Mouse (Mus musculus) myocyte (in vitro differentiated cells): ENCODE data around the gene Lfng. TPM values are rescaled to one million over a fixed set of nuclear protein-coding genes. Genes with fewer than 3 reads are reported as not detected.
A peak's percentile ranks its signal among the peaks of the same experiment; 100 is the strongest.

Experiments
- H3K27me3 ChIP-seq: one replicate; pipeline ENCODE4 v1.6.1; 2011; ENCODE audit not compliant: control insufficient read depth, insufficient read depth, insufficient read length
- H3K36me3 ChIP-seq: one replicate; pipeline ENCODE4 v1.6.1; 2011; ENCODE audit not compliant: control insufficient read depth, insufficient read depth
- H3K4me2 ChIP-seq: one replicate; pipeline ENCODE4 v1.6.1; 2011; ENCODE audit warnings: low read depth, control low read depth
- H3K4me3 ChIP-seq: one replicate; pipeline ENCODE4 v1.5.1; 2011; ENCODE audit warnings: mild to moderate bottlenecking, control low read depth, moderate library complexity
- H3K79me2 ChIP-seq: one replicate; pipeline ENCODE4 v1.6.1; 2011; ENCODE audit not compliant: control insufficient read depth, insufficient read depth
- H3ac ChIP-seq: one replicate; pipeline ENCODE4 v1.6.1; 2011; ENCODE audit not compliant: control insufficient read depth, insufficient read length
- CEBPB ChIP-seq: IDR thresholded peaks from 2 replicates; pipeline ENCODE4 v1.6.1; 2011; ENCODE audit warnings: mild to moderate bottlenecking, moderate library complexity; ENCODE audit not compliant: poor library complexity, insufficient read depth, severe bottlenecking
- E2F4 ChIP-seq: IDR thresholded peaks from one replicate; pipeline ENCODE4 v1.6.1; 2011; ENCODE audit warnings: mild to moderate bottlenecking, control low read depth, moderate library complexity; ENCODE audit not compliant: insufficient read depth
- MAX ChIP-seq: IDR thresholded peaks from one replicate; pipeline ENCODE4 v1.6.1; 2011; ENCODE audit warnings: low read depth, mild to moderate bottlenecking, control low read depth
- MYOD1 ChIP-seq, 3 experiments: IDR thresholded peaks; one replicate each; pipeline ENCODE4 v1.6.1; 2011; ENCODE audit warnings: control low read depth in 2 of 3, low read depth in 2 of 3, mild to moderate bottlenecking in 2 of 3, moderate library complexity in 1 of 3; ENCODE audit not compliant: insufficient read length in 2 of 3, control insufficient read depth in 1 of 3
- MYOG ChIP-seq, 3 experiments: IDR thresholded peaks; one replicate each; pipeline ENCODE4 v1.6.1; 2011; ENCODE audit warnings: control low read depth in 2 of 3, low read depth in 2 of 3, mild to moderate bottlenecking in 2 of 3; ENCODE audit not compliant: insufficient read length in 2 of 3, control insufficient read depth in 1 of 3, insufficient read depth in 1 of 3
- POLR2A ChIP-seq: IDR thresholded peaks from one replicate; pipeline ENCODE4 v1.6.1; 2011; ENCODE audit warnings: low read depth, mild to moderate bottlenecking, control low read depth, moderate library complexity; ENCODE audit not compliant: insufficient read length
- POLR2AphosphoS2 ChIP-seq: IDR thresholded peaks from one replicate; pipeline ENCODE4 v1.6.1; 2011; ENCODE audit warnings: low read depth, control low read depth; ENCODE audit not compliant: insufficient read length
- REST ChIP-seq: IDR thresholded peaks from one replicate; pipeline ENCODE4 v1.6.1; 2011; ENCODE audit warnings: mild to moderate bottlenecking, control low read depth, moderate library complexity; ENCODE audit not compliant: insufficient read depth, insufficient read length
- SRF ChIP-seq: IDR thresholded peaks from one replicate; pipeline ENCODE4 v1.6.1; 2011; ENCODE audit warnings: low read depth; ENCODE audit not compliant: control insufficient read depth, insufficient read length
- TCF12 ChIP-seq: IDR thresholded peaks from one replicate; pipeline ENCODE4 v1.6.1; 2011; ENCODE audit warnings: mild to moderate bottlenecking, control low read depth; ENCODE audit not compliant: poor library complexity, insufficient read depth, severe bottlenecking
- TCF3 ChIP-seq: IDR thresholded peaks from one replicate; pipeline ENCODE4 v1.6.1; 2011; ENCODE audit warnings: low read depth, control low read depth; ENCODE audit not compliant: insufficient read length
- USF1 ChIP-seq: IDR thresholded peaks from one replicate; pipeline ENCODE4 v1.6.1; 2011; ENCODE audit warnings: low read depth, mild to moderate bottlenecking, control low read depth, moderate library complexity
- polyA plus RNA-seq: library from polyadenylated mRNA; unstranded; fragments of >200 nt; fragmentation: generic; extraction: Trizol; gene quantifications from one replicate; pipeline ENCODE4 v1.2.1, GENCODE M21; 2012; ENCODE audit warnings: missing spikeins

Lfng gene
- polyA plus RNA-seq, 1 experiment = 3.1 TPM

DNA sequence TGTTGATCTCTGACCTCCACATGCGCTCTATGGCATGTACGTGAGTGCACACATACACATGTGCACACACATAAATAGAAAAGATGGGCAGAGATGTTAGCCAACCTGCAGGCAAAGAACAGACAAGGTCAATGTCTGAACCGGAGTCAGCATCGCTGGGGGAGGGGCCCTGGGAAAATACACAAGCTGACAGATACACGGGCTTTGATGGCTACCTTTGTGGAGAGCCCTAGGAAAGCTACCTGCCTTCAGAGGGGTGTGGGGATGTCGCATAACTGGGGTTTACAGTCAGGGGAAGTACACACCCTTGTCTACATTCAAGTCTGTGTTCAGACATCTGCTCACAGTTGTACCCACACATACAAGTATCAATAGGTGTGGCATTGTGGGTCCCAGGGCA, 31.4 kb downstream of the Lfng start:
- no peaks in the 10 kb centered on the region for H3K79me2 ChIP-seq
- H3K27me3 ChIP-seq = no peaks in the 10 kb centered on the region
- no peak for TF ChIP-seq TCF12
- no peak for TF ChIP-seq POLR2A
- no peak for TF ChIP-seq CEBPB
- TF ChIP-seq E2F4 = no peak
- no peak for TF ChIP-seq MAX
- TF ChIP-seq TCF3 = no peak
- no peak for TF ChIP-seq REST
- TF ChIP-seq SRF = no peak
- no peak for TF ChIP-seq MYOD1 (IDR thresholded peaks at IDR 0.05; ENCODE audit: control insufficient read depth in 1 of 3, insufficient read length in 2 of 3, low read depth in 2 of 3)
- no peak for TF ChIP-seq POLR2AphosphoS2
- no peak for TF ChIP-seq MYOG (IDR thresholded peaks at IDR 0.05; ENCODE audit: control insufficient read depth in 1 of 3, insufficient read depth in 1 of 3, insufficient read length in 2 of 3, low read depth in 2 of 3)
- no peak for TF ChIP-seq USF1
- H3K4me2 ChIP-seq = no peak overlapping the region
- no peak overlapping the region for H3ac ChIP-seq
- H3K4me3 ChIP-seq = no peak overlapping the region
- no peaks in the 10 kb centered on the region for H3K36me3 ChIP-seq

GRCm38 (mm10) chr5:140639312-140639711, 32.2 kb downstream of the Lfng start:
- Histone ChIP-seq H3K79me2 (no peaks in the 10 kb centered on the region), H3K27me3 (no peaks in the 10 kb centered on the region), H3K4me3 (no peak overlapping the region), H3ac (no peak overlapping the region), H3K36me3 (no peaks in the 10 kb centered on the region), H3K4me2 (no peak overlapping the region)
- TF ChIP-seq POLR2AphosphoS2 (no peak), USF1 (no peak), CEBPB (no peak), MAX (no peak), E2F4 (no peak), TCF12 (no peak), SRF (no peak), TCF3 (no peak), POLR2A (no peak), REST (no peak), MYOD1 (IDR thresholded peaks at IDR 0.05; ENCODE audit: control insufficient read depth in 1 of 3, insufficient read length in 2 of 3, low read depth in 2 of 3) (no peak), MYOG (IDR thresholded peaks at IDR 0.05; ENCODE audit: control insufficient read depth in 1 of 3, insufficient read depth in 1 of 3, insufficient read length in 2 of 3, low read depth in 2 of 3) (no peak)

GRCm38 (mm10) chr5:140639871-140640270, 32.8 kb downstream of the Lfng start:
- peak overlapping the region; percentile 42 for H3K4me2 ChIP-seq
- no peak for TF ChIP-seq USF1
- no peak for TF ChIP-seq CEBPB
- TF ChIP-seq E2F4 = no peak
- TF ChIP-seq REST = no peak
- no peak for TF ChIP-seq SRF
- no peak for TF ChIP-seq MYOD1 (IDR thresholded peaks at IDR 0.05; ENCODE audit: control insufficient read depth in 1 of 3, insufficient read length in 2 of 3, low read depth in 2 of 3)
- no peak for TF ChIP-seq TCF3
- no peak for TF ChIP-seq MYOG (IDR thresholded peaks at IDR 0.05; ENCODE audit: control insufficient read depth in 1 of 3, insufficient read depth in 1 of 3, insufficient read length in 2 of 3, low read depth in 2 of 3)
- TF ChIP-seq POLR2AphosphoS2 = no peak
- TF ChIP-seq POLR2A = no peak
- no peak for TF ChIP-seq MAX
- TF ChIP-seq TCF12 = no peak
- H3ac ChIP-seq = no peak overlapping the region
- no peaks in the 10 kb centered on the region for H3K79me2 ChIP-seq
- no peak overlapping the region for H3K4me3 ChIP-seq
- no peaks in the 10 kb centered on the region for H3K36me3 ChIP-seq
- no peaks in the 10 kb centered on the region for H3K27me3 ChIP-seq

- Histone ChIP-seq H3K36me3 (no peaks in the 10 kb centered on the region), H3K27me3 (no peaks in the 10 kb centered on the region), H3K4me2 (no peak overlapping the region), H3K79me2 (peaks cover 3% of the 10 kb centered on the region), H3K4me3 (no peak overlapping the region), H3ac (no peak overlapping the region)
- no peak for TF ChIP-seq E2F4
- TF ChIP-seq REST = no peak
- TF ChIP-seq USF1 = no peak
- no peak for TF ChIP-seq MYOG (IDR thresholded peaks at IDR 0.05; ENCODE audit: control insufficient read depth in 1 of 3, insufficient read depth in 1 of 3, insufficient read length in 2 of 3, low read depth in 2 of 3)
- no peak for TF ChIP-seq MAX
- TF ChIP-seq CEBPB = no peak
- no peak for TF ChIP-seq TCF3
- no peak for TF ChIP-seq SRF
- no peak for TF ChIP-seq MYOD1 (IDR thresholded peaks at IDR 0.05; ENCODE audit: control insufficient read depth in 1 of 3, insufficient read length in 2 of 3, low read depth in 2 of 3)
- no peak for TF ChIP-seq POLR2A
- TF ChIP-seq TCF12 = no peak
- no peak for TF ChIP-seq POLR2AphosphoS2
These were observed 33.7 kb downstream of the Lfng start for GRCm38 (mm10) chr5:140640812-140641211.
